Mouse (Mus musculus) left cerebral cortex, postnatal 36 days (tissue): Measurements from ENCODE around the gene Slc36a4. TPM values are rescaled to one million over a fixed set of nuclear protein-coding genes. Genes with fewer than 3 reads are reported as not detected.

Source experiments
- DNase-seq, 2 experiments: peaks; one replicate each; pipeline ENCODE4 v3.0.0; 2021 to 2022; ENCODE audit warnings: low spot score in 2 of 2, mixed read lengths in 1 of 2
- intact Hi-C: fragments of 180-260 bp; cut with DNase I; formaldehyde crosslinking; loops from one replicate; pipeline ENCODE4 v1.15.1; 2025
- total RNA-seq, 2 experiments: library from RNA; stranded (reverse); gene quantifications; 2 replicates each; pipeline ENCODE4 v1.2.3; 2021

The Slc36a4 gene
- 10 to 100 TPM; 40.7 to 47.6 TPM for total RNA-seq

DNA sequence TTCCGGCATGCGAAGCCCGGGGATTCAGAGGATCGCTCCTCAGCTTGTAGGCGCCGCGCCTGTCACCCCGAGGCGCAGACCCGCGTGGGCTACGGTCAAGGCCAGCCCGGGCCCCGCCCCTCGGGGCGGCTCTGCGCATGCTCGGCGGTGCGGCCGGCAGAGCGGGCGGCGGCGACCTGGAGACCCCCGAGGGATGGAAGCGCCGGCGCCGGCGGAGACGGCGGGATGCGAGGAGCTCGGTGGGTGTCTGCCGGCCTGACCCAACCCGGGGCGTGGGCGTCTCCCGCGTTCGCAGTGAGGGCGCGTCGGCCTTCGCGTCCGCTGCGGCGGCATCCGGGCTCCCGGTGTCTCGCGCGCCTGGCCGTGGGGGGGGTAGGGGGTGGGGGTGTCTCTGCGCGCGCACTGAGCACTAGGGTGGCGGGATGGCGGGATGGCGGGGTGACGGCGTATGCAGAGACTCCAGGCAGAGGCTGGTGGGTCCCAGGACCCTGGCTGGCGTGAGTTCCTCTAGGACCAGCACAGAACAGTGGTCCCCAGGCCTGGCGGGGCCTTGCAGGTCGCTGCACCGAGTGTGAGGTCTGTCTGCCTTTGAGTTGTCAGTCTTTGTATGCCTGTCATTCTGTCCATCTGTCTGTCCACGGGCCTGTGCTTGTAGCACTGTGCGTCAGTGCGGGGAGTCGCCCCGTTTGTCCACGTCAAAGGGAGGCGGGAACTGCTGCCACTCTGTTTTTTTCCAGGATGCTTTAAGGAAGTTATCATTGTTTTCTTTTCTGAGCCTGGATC lies at the start of gene Slc36a4:
Slc36a4 (plus strand) TSS at position 140 of the 783 bp plus-strand sequence.
- peak; percentile 79 for DNase-seq
- intact Hi-C loops, result no loop called here

DNA sequence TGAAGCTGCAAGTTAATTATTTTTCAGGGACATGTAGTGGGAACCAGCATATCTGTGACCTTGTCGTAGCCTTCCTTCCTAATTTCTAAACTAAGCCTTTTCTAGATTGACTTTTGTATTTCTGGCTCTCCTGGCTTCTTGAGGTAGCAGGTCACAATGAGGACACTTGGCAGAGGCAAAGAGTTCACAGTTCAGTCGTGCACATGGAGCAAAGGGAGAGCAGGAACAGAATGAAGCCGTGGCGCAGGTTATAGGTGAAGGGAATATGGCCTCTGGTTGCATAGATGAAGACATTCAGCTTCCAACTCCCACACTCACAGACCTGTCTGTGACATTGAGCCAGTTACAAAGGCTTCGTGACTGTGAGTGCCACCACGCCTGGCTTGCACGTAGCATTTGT lies 44.9 kb upstream of the Slc36a4 start:
- intact Hi-C loops, result no loop called here
- DNase-seq, result no peak

GRCm38 (mm10) chr9:15669452-15669851 lies 40.1 kb upstream of the Slc36a4 start:
- intact Hi-C loops, result no loop called here
- no peak for DNase-seq

- DNase-seq, result no peak
- intact Hi-C loops, result no loop called here
Observed at GRCm38 (mm10) chr9:15670002-15670527, 39.5 kb upstream of the Slc36a4 start.

GRCm38 (mm10) chr9:15672251-15672650 lies 37.3 kb upstream of the Slc36a4 start:
- intact Hi-C loops, result no loop called here
- no peak for DNase-seq

DNA sequence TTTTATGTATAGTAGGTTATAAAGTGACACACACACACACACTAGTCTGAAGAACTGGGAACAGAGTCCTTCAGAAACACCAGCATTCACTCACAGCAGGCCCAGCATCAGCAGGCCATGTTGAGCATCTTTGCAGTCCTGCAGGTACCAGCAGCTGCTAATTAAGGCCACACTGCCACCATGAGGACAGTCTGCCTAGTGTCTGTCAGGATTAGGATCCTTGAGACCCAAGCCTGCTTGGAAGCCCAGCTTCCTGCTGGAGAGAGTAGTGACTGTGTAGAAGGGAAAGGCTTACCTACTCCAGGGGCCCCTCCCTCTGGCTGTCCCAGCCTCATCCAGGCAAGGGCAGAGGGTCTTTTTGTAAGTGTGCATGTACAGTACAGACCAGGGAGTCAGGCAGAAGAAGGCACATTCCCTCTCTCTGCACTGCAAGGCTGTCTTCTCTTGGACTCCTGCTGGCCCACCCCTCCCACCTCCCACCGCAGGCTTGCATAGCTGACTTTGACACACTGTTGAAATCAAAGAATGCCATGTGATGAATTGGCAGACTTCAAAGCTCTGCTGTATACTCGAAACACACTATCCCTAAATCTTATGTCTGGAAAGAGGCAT lies 27.6 kb upstream of the Slc36a4 start:
- DNase-seq, result peak; percentile 47 to 61
- intact Hi-C loops, result loop anchor here (2.0 kb wide), 1 partner anchor 315 kb away; no protein-coding TSS in a partner anchor

DNA sequence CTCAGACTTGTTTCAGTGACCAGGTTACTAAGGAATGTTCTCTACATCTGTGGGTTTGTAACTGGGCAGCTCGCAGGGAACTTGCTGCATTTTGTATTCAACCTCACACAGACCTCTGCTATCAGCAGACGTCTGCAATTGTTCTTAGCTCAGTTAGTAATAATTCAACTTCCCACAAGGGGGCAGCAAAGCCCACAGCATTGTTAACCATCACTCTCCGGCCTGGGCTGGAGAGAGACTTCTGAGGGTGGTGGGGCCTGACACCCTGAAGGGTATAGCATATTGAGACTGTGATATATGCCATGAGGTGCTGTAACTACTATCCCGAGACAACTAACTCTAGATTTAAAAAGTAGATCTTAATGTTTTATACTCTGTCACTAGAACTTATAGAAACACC lies 24.3 kb upstream of the Slc36a4 start:
- intact Hi-C loops, result loop anchor here (1.0 to 2.0 kb wide), 2 partner anchors 192 to 195 kb away; partner anchors contain the start of gene Smco4
- DNase-seq, result peak; percentile 29 to 41

- intact Hi-C loops, result no loop called here
- DNase-seq, result no peak
Observed at GRCm38 (mm10) chr9:15687358-15687757, 22.2 kb upstream of the Slc36a4 start.

DNA sequence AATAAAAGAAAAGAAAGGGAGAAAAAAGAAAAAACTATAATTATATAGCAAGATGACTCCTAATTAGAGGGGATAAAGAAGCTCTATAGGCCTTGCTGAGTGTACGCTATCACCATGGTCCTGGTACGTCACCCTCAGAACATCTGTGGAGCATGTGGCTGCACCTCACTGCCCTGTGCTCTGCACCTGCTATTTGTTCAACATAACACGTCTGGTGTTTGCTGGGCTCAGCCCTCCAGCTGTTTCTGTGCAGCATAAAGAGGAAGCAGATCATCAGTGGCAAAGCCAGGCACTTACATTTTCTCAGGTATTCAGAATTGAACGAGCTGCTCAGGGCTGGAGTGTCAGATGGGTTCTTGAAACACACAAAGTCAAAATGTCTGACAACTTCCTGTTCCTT lies 15.7 kb upstream of the Slc36a4 start:
- intact Hi-C loops, result no loop called here
- no peak for DNase-seq

DNA sequence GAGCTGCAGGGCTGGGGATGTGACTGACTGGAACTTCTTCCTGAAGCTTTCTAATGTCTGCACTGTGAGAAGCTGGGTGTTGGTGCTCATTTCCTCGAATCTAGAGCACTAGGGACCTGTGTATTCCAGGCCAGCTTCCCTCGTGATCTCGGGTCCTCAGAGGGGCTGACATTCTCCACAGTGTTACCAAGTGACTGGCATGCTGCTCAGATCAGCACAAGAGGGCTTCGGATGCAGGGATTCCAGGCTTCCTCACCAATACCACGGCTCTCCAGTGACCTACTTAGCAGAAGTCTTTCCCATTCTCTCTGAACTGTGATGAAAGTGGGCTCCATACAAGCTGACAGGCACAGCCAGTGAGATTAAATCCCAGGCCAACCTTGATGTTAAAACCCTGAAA lies 14.5 kb upstream of the Slc36a4 start:
- intact Hi-C loops, result no loop called here
- DNase-seq, result no peak

DNA sequence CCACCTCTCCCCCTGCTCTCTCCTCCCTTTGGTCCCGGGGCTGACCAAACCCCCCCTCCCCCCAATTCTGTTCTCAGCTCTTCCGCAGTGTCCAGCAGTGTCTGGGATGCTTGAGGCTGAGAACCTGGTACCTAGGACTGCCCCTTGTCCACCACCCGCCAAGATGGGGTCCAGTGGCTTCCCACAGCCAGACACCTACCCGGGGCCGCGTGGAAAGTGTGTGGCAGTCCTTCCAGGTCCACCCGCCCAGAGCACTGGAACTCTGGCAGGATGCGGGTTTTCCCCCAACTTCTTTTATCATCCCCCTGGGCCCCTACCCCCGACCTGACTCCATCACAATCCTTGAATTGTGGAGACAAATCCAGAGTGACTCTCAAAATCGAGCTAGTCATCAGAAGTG lies 3.8 kb upstream of the Slc36a4 start:
- intact Hi-C loops, result no loop called here
- DNase-seq, result no peak

GRCm38 (mm10) chr9:15708979-15709598 lies 449 bp upstream of the Slc36a4 start:
- peak in 1 of 2 experiments; percentile 13 for DNase-seq
- intact Hi-C loops, result no loop called here

GRCm38 (mm10) chr9:15710821-15711565 lies 1.5 kb downstream of the Slc36a4 start:
- DNase-seq, result no peak
- intact Hi-C loops, result no loop called here

GRCm38 (mm10) chr9:15711676-15712075 lies 2.1 kb downstream of the Slc36a4 start:
- DNase-seq, result no peak
- intact Hi-C loops, result no loop called here

DNA sequence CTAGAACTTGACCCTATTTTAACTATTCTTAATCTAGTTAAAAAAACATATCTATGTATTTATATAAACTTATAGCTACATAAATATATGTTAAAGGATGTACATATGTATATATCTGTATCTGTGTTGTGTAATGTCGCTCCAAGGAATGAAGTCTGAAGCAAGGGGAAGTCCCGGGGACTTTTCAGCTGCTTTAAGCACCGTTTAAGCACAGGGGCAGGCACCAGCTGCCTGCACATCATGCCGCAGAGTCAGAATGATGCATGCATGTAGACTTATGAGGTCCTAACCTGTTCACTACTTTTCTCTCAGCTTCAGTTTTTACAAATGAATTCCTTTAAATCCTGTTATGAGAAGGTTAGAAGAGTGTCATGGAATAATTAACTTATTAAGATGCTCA lies 5.3 kb downstream of the Slc36a4 start:
- intact Hi-C loops, result no loop called here
- no peak for DNase-seq

DNA sequence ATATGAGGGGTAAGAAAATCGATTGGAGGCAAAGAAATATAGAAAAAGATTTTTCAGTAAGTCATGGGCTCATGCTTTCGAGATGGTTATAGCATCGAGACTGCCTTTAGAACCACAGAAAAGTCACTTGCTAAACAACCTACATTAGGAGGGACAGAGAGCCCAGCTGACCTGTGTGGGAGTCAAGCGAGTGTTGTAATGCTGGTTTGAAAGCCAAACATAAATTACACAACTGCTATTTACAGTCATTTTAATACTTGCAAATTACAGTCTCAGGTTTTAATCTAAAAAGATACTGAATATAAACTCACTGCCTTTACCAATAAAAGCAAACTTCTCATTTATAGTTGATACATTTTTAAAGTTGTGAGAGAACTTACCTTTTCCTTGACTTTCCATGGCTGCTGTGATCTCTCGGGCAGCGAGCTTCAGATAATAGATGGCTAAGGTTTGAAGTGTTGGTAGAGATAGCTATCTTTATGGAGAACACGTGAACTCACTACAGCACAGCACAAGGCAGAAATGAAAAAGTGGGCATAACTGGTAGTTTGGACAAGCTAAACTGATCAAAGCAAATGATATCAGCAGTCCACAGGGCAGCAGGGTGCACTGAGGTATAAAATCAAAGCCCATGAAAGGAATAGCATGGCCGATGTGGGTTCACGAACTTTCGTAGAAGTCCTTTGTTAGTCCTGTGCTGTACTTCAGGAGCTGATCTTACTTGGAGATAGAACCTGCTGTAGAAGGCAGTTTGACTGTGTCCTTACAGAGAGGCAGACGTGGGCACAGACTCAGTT lies 5.9 kb downstream of the Slc36a4 start:
- intact Hi-C loops, result no loop called here

GRCm38 (mm10) chr9:15717363-15717762 lies 7.8 kb downstream of the Slc36a4 start:
- intact Hi-C loops, result no loop called here
- no peak for DNase-seq

More for the DNA sequence above, 5.9 kb downstream of the Slc36a4 start:
- no peak for DNase-seq

GRCm38 (mm10) chr9:15718295-15718694 lies 8.8 kb downstream of the Slc36a4 start:
- DNase-seq, result no peak
- intact Hi-C loops, result no loop called here

DNA sequence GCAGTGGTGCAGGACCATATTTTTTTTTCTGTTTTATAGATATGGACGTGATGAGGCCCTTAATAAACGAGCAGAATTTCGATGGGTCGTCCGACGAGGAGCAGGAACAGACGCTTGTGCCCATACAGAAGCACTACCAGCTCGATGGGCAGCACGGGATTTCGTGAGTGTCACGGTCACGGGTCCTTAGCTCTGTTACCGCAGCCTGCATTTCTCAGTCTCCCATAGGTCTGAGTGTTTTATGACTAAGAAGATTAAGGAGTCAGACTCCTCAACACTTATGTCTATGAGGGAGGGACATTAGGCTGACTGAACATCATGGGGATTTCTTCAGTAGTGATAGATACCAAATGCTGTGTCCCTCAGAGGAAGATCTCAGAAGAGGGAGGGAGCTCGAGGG lies 10.1 kb downstream of the Slc36a4 start:
- DNase-seq, result no peak
- intact Hi-C loops, result no loop called here
